Mouse (Mus musculus): ENCODE measurements around the gene Gm20498. TPM values are rescaled to one million over a fixed set of nuclear protein-coding genes. Genes with fewer than 3 reads are reported as not detected.

Gm20498 gene
- polyA plus RNA-seq, 1 experiment: 26.1 TPM

Other genes starting within 250 kb of the Gm20498 start
- gene Slc8a3, start 199.7 kb downstream of the Gm20498 start, polyA plus RNA-seq (2012; ENCODE audit: insufficient read depth, insufficient read length, missing spikeins): 0.20 and 0.88 TPM in 2 replicates
- 0.46 TPM in 1 of 2 replicates, not detected in the other for gene Gm4787, start 153.4 kb downstream of the Gm20498 start, polyA plus RNA-seq (2012; ENCODE audit: insufficient read depth, insufficient read length, missing spikeins)
- not detected in 2 replicates for gene Adam4, start 111.0 kb downstream of the Gm20498 start, polyA plus RNA-seq (2012; ENCODE audit: insufficient read depth, insufficient read length, missing spikeins)
- gene Cox16, start 47.8 kb downstream of the Gm20498 start, polyA plus RNA-seq (2012; ENCODE audit: insufficient read depth, insufficient read length, missing spikeins): 222 and 256 TPM in 2 replicates
- 46.9 and 57.5 TPM in 2 replicates for gene Synj2bp, start within 50 bp of the Gm20498 start, polyA plus RNA-seq (2012; ENCODE audit: insufficient read depth, insufficient read length, missing spikeins)
- not detected in 2 replicates for gene Adam21, start 35.6 kb upstream of the Gm20498 start, polyA plus RNA-seq (2012; ENCODE audit: insufficient read depth, insufficient read length, missing spikeins)
- gene Med6, start 62.1 kb upstream of the Gm20498 start, polyA plus RNA-seq (2012; ENCODE audit: insufficient read depth, insufficient read length, missing spikeins): 17.5 and 24.5 TPM in 2 replicates
- not detected in 2 replicates for gene Ttc9, start 98.3 kb upstream of the Gm20498 start, polyA plus RNA-seq (2012; ENCODE audit: insufficient read depth, insufficient read length, missing spikeins)
- 0.32 TPM in 1 of 2 replicates, not detected in the other for gene Map3k9, start 248.3 kb upstream of the Gm20498 start, polyA plus RNA-seq (2012; ENCODE audit: insufficient read depth, insufficient read length, missing spikeins)

Data from brown adipose tissue, adult 24 weeks (tissue).